Mouse (Mus musculus): ENCODE results near the gene Kifc1. TPM values are rescaled to one million over a fixed set of nuclear protein-coding genes. Genes with fewer than 3 reads are reported as not detected.

The Kifc1 gene
- polyA plus RNA-seq, 1 experiment from 2014 or later: 7.4 TPM

- no peak overlapping the region for H3K27ac ChIP-seq
- no peak overlapping the region for H3K4me3 ChIP-seq (replicated peaks)
These were observed 35.9 kb upstream of the Kifc1 start for GRCm38 (mm10) chr17:33926207-33926932.

DNA sequence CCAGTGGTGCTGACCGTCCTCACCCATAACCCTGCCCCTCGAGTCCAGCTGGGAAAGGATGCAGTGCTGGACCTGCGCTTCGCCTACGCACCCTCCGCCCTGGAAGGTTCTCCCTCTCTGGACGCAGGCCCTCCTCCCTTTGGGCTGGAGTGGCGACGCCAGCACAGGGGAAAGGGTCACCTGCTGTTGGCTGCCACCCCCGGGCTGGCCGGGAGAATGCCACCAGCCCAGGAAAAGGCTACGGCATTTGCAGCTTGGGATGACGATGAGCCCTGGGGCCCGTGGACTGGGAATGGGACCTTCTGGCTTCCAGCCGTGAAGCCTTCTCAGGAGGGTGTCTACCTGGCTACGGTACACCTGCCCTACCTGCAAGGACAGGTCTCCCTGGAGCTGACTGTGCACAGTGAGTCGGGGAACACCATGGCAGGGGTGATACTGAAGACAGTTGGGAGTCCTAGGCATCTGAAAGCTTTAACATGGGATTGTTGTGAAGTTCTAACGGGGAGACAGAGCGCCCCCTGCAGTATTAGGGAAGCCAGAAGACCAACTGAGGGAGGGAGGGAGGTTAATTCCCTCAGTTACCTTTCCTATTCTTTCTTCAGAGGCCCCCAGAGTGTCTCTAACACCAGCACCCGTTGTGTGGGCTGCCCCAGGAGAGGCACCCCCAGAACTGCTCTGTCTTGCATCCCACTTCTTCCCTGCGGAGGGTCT is 35.1 kb upstream of the Kifc1 start:
- no peak overlapping the region for H3K4me2 ChIP-seq
- no peaks in the 10 kb centered on the region for H3K27me3 ChIP-seq
- WGBS: 79% methylated on average over 21 of the region's 21 CpGs
- no peak overlapping the region for H3K27ac ChIP-seq
- ATAC-seq (ENCODE audit: low FRiP score): no peak
- no peak overlapping the region for H3K4me3 ChIP-seq (replicated peaks)
- H3K36me3 ChIP-seq (replicated peaks): peaks cover 23% of the 10 kb centered on the region
- H3K9me3 ChIP-seq: no peaks in the 10 kb centered on the region
- no peak overlapping the region for H3K9ac ChIP-seq
- H3K4me1 ChIP-seq: peaks cover 15% of the 10 kb centered on the region

More at GRCm38 (mm10) chr17:33926207-33926932, 35.9 kb upstream of the Kifc1 start:
- H3K36me3 ChIP-seq (replicated peaks): peaks cover 23% of the 10 kb centered on the region
- WGBS: 78% methylated on average over 17 of the region's 17 CpGs
- no peaks in the 10 kb centered on the region for H3K9me3 ChIP-seq
- H3K27me3 ChIP-seq: no peaks in the 10 kb centered on the region
- peaks cover 23% of the 10 kb centered on the region for H3K4me1 ChIP-seq
- no peak overlapping the region for H3K4me2 ChIP-seq
- no peak overlapping the region for H3K9ac ChIP-seq
- no peak for ATAC-seq (ENCODE audit: low FRiP score)

GRCm38 (mm10) chr17:33924577-33925283 is 34.3 kb upstream of the Kifc1 start:
- Histone ChIP-seq H3K4me2 (no peak overlapping the region), H3K9me3 (no peaks in the 10 kb centered on the region), H3K27ac (no peak overlapping the region), H3K4me3 (replicated peaks) (no peak overlapping the region), H3K9ac (no peak overlapping the region), H3K4me1 (peaks cover 20% of the 10 kb centered on the region), H3K36me3 (replicated peaks) (peaks cover 23% of the 10 kb centered on the region), H3K27me3 (no peaks in the 10 kb centered on the region)
- ATAC-seq (ENCODE audit: low FRiP score): no peak
- 84% methylated on average over 10 of the region's 10 CpGs for WGBS

DNA sequence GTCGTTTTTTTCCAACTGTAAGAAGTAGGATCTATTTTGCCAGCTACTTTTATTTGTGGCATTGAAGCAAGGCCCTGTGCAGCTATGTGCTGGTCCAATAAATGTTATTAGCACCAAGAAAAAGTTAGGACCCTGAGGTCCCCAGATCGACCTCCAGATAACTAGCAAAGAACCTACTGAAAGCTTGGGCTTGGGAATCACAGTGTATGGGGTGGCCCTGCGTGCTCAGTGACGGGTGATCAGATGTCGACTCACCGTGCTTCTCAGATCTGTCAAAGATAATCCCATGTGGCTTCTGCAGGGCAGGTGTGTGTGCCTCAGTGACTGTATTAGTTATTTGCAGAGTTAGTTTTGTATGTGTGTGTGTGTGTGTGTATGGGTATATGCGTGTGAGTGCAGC is 30.9 kb upstream of the Kifc1 start:
- Histone ChIP-seq H3K4me1 (peaks cover 39% of the 10 kb centered on the region), H3K9ac (no peak overlapping the region), H3K27ac (no peak overlapping the region), H3K36me3 (replicated peaks) (peaks cover 29% of the 10 kb centered on the region), H3K9me3 (no peaks in the 10 kb centered on the region), H3K27me3 (peaks cover 7% of the 10 kb centered on the region; the same call in 1 of the 2 replicates), H3K4me2 (no peak overlapping the region), H3K4me3 (replicated peaks) (no peak overlapping the region)
- ATAC-seq (ENCODE audit: low FRiP score): no peak
- 86% methylated on average over 7 of the region's 7 CpGs for WGBS

DNA sequence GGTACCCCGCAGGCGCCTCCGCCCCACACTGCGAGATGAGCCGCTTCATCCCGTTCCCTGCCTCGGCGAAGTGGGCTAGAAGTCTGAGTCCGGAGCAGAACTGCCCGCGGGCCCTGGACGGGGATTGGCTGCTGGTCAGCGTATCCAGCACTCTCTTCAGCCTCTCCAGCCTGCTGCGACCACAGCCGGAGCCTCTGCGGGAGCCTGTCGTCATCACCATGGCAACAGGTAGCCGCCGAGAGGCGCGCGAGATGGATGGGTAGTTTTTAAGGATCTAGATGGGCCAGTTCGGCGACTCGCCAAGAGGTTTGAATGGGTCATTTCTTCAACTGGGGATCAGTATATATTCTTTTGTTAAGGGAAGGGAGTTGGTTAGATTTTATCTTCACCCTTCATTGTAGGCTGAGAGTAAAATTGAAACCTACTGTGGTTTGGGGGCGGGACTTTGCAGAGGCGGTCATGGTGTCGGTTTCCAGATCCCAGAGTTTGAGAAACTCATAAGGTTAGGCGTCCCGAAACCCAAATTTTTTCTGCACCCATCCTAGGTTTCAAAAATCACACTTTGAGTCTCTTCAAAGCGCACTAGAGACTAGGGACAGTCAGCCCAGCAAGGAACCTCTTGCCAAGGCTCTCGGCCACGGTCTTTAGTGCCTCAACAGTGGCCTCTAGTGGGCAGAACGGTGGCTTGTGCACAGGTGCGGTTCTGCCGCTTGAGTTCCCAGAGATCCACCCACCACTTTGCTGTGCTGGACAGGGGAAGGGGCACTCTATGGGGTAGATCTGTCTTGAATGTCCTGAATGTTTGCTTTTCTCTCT is 30.0 kb upstream of the Kifc1 start:
- Histone ChIP-seq H3K4me3 (replicated peaks) (peak overlapping the region; percentile 46), H3K4me1 (peaks cover 40% of the 10 kb centered on the region), H3K4me2 (peak overlapping the region; percentile 87), H3K9ac (peak overlapping the region; percentile 51), H3K27ac (peak overlapping the region; percentile 51), H3K9me3 (no peaks in the 10 kb centered on the region), H3K27me3 (peaks cover 7% of the 10 kb centered on the region; the same call in 1 of the 2 replicates), H3K36me3 (replicated peaks) (peaks cover 20% of the 10 kb centered on the region)
- peak; percentile 27 for ATAC-seq (ENCODE audit: low FRiP score)
- WGBS: under 1% methylated on average over 36 of the region's 36 CpGs

- Histone ChIP-seq H3K4me3 (replicated peaks) (peak overlapping the region; percentile 46), H3K9me3 (no peaks in the 10 kb centered on the region), H3K4me1 (peaks cover 49% of the 10 kb centered on the region), H3K36me3 (replicated peaks) (peaks cover 20% of the 10 kb centered on the region), H3K9ac (peak overlapping the region; percentile 51), H3K27ac (peak overlapping the region; percentile 51), H3K27me3 (peaks cover 7% of the 10 kb centered on the region; the same call in 1 of the 2 replicates), H3K4me2 (peak overlapping the region; percentile 87)
- under 1% methylated on average over 52 of the region's 52 CpGs for WGBS
- ATAC-seq (ENCODE audit: low FRiP score): no peak
These were observed 29.2 kb upstream of the Kifc1 start for GRCm38 (mm10) chr17:33919351-33920281.

DNA sequence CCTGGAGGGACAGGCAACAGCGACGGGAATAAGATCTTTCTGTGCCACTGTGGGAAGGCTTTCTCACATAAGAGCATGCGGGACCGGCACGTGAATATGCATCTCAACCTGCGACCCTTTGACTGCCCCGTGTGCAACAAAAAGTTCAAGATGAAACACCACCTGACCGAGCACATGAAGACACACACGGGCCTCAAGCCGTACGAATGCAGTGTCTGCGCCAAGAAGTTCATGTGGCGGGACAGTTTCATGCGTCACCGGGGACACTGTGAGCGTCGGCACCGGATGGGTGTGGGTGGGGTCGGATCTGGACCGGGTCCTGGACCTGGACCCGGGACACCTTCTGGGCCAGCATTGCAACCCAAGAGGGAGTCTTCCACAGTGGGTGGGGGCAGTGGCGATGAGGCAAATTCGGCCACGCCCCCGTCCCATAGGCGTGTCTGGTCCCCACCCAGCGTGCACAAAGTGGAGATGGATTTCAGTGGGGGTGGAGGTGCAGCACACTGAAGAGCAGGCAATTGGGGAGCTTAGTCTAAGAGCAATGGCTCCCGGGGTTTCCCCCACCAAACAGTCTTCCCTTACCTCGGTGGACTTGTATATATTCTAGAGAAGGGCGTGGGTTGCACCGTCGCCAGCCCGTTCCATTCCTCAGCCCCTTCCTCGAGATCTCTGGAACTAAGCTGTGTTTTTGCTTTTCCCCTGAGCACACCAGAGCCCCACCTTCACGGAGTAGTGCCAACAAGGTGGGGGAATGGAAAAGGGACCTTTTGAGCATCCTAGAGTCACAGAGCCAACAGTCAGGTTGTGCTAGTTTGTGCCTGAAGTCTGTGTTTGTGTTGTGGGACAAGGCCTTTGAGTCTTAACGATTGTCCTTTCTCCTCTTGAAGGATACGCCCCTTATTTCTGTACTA is 28.1 kb upstream of the Kifc1 start:
- no peak overlapping the region for H3K9ac ChIP-seq
- no peak for ATAC-seq (ENCODE audit: low FRiP score)
- H3K36me3 ChIP-seq (replicated peaks): peaks cover 31% of the 10 kb centered on the region
- H3K4me1 ChIP-seq: peaks cover 57% of the 10 kb centered on the region
- peaks cover 7% of the 10 kb centered on the region; the same call in 1 of the 2 replicates for H3K27me3 ChIP-seq
- 62% methylated on average over 37 of the region's 37 CpGs for WGBS
- no peaks in the 10 kb centered on the region for H3K9me3 ChIP-seq
- H3K27ac ChIP-seq: no peak overlapping the region
- peak overlapping the region; percentile 46 for H3K4me3 ChIP-seq (replicated peaks)
- H3K4me2 ChIP-seq: peak overlapping the region; percentile 87

DNA sequence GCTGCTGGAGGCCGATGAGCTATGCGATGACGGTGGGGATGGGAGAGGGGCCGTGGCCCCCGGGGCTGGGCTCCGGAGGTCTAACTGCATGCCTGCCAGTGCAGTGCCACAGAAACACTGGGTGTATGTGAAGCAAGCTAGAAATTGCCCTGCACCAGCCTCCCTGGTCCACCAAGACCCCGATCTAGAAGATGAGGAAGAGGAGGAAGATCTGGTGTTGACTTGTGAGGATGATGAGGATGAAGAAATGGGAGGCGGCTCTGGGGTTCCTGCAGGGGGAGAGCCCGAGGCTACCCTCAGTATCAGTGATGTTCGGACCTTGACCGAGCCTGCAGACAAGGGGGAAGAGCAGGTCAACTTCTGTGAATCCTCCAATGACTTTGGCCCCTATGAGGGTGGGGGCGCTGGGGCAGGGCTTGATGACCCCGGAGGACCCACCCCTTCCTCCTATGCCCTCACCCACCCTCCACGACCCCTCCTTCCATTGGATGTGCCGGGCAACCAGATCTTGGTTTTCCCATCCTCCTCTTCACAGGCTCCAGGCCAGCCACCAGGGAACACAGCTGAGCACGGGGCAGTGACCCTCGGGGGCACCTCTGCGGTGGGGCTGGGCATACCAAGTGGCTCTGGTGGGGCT is 27.3 kb upstream of the Kifc1 start:
- no peak overlapping the region for H3K4me2 ChIP-seq

DNA sequence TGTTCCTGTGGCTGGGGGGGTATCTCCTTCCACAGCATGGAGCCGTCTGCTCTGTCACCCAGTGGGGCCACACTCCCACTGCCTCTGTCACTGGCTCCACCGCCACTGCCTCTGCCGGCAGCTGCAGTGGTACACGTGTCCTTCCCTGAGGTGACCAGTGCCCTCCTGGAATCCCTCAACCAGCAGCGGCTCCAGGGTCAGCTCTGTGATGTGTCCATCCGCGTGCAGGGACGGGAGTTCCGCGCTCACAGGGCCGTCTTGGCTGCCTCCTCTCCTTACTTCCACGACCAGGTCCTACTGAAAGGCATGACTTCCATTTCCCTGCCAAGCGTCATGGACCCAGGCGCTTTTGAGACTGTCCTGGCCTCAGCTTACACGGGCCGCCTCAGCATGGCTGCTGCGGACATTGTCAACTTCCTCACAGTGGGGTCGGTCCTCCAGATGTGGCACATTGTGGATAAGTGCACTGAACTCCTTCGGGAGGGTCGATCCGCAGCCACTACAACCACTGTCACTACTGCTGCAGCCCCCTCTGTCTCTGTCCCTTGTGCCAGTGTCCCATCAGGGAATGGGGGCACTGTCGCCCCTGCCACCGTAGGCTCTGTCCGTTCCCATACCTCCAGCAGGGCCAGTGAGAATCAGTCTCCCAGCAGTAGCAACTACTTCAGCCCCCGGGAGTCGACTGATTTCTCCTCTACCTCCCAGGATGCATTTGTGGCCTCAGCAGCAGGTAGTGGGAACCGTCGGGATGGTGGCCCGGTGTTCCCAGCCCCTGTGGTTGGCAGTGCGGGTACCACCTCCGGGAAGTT is 26.6 kb upstream of the Kifc1 start:
- no peak overlapping the region for H3K27ac ChIP-seq
- 71% methylated on average over 31 of the region's 31 CpGs for WGBS
- peak overlapping the region; percentile 65 for H3K4me3 ChIP-seq (replicated peaks)
- peak overlapping the region; percentile 66 for H3K9ac ChIP-seq
- peaks cover 60% of the 10 kb centered on the region for H3K4me1 ChIP-seq
- ATAC-seq (ENCODE audit: low FRiP score): no peak
- peak overlapping the region; percentile 65 for H3K4me2 ChIP-seq
- H3K36me3 ChIP-seq (replicated peaks): peaks cover 44% of the 10 kb centered on the region
- no peaks in the 10 kb centered on the region for H3K9me3 ChIP-seq
- peaks cover 7% of the 10 kb centered on the region; the same call in 1 of the 2 replicates for H3K27me3 ChIP-seq

More for the DNA sequence above, 27.3 kb upstream of the Kifc1 start:
- Histone ChIP-seq H3K9ac (no peak overlapping the region), H3K4me1 (peaks cover 60% of the 10 kb centered on the region), H3K4me3 (replicated peaks) (no peak overlapping the region; the same call in 1 of the 2 replicates), H3K9me3 (no peaks in the 10 kb centered on the region), H3K27me3 (peaks cover 7% of the 10 kb centered on the region; the same call in 1 of the 2 replicates), H3K27ac (no peak overlapping the region), H3K36me3 (replicated peaks) (peaks cover 37% of the 10 kb centered on the region)
- 84% methylated on average over 18 of the region's 18 CpGs for WGBS
- ATAC-seq (ENCODE audit: low FRiP score): no peak

Measured in forebrain, embryonic 12.5 days (tissue).